Mouse (Mus musculus) myocyte (in vitro differentiated cells): ENCODE measurements at regions not wholly inside any gene's neighbourhood (a gene's known extent, or its start where the extent isn't known, plus 50 kb on each side); places are given as distances from the start of the nearest gene placed in this dataset.

Experiments
- H3K27me3 ChIP-seq: one replicate; pipeline ENCODE4 v1.6.1; 2011; ENCODE audit not compliant: control insufficient read depth, insufficient read depth, insufficient read length
- H3K36me3 ChIP-seq: one replicate; pipeline ENCODE4 v1.6.1; 2011; ENCODE audit not compliant: control insufficient read depth, insufficient read depth
- H3K4me2 ChIP-seq: one replicate; pipeline ENCODE4 v1.6.1; 2011; ENCODE audit warnings: low read depth, control low read depth
- H3K4me3 ChIP-seq: one replicate; pipeline ENCODE4 v1.5.1; 2011; ENCODE audit warnings: mild to moderate bottlenecking, control low read depth, moderate library complexity
- H3K79me2 ChIP-seq: one replicate; pipeline ENCODE4 v1.6.1; 2011; ENCODE audit not compliant: control insufficient read depth, insufficient read depth
- H3ac ChIP-seq: one replicate; pipeline ENCODE4 v1.6.1; 2011; ENCODE audit not compliant: control insufficient read depth, insufficient read length
- CEBPB ChIP-seq: IDR thresholded peaks from 2 replicates; pipeline ENCODE4 v1.6.1; 2011; ENCODE audit warnings: mild to moderate bottlenecking, moderate library complexity; ENCODE audit not compliant: poor library complexity, insufficient read depth, severe bottlenecking
- E2F4 ChIP-seq: IDR thresholded peaks from one replicate; pipeline ENCODE4 v1.6.1; 2011; ENCODE audit warnings: mild to moderate bottlenecking, control low read depth, moderate library complexity; ENCODE audit not compliant: insufficient read depth
- MAX ChIP-seq: IDR thresholded peaks from one replicate; pipeline ENCODE4 v1.6.1; 2011; ENCODE audit warnings: low read depth, mild to moderate bottlenecking, control low read depth
- MYOD1 ChIP-seq, 3 experiments: IDR thresholded peaks; one replicate each; pipeline ENCODE4 v1.6.1; 2011; ENCODE audit warnings: control low read depth in 2 of 3, low read depth in 2 of 3, mild to moderate bottlenecking in 2 of 3, moderate library complexity in 1 of 3; ENCODE audit not compliant: insufficient read length in 2 of 3, control insufficient read depth in 1 of 3
- MYOG ChIP-seq, 3 experiments: IDR thresholded peaks; one replicate each; pipeline ENCODE4 v1.6.1; 2011; ENCODE audit warnings: control low read depth in 2 of 3, low read depth in 2 of 3, mild to moderate bottlenecking in 2 of 3; ENCODE audit not compliant: insufficient read length in 2 of 3, control insufficient read depth in 1 of 3, insufficient read depth in 1 of 3
- POLR2A ChIP-seq: IDR thresholded peaks from one replicate; pipeline ENCODE4 v1.6.1; 2011; ENCODE audit warnings: low read depth, mild to moderate bottlenecking, control low read depth, moderate library complexity; ENCODE audit not compliant: insufficient read length
- POLR2AphosphoS2 ChIP-seq: IDR thresholded peaks from one replicate; pipeline ENCODE4 v1.6.1; 2011; ENCODE audit warnings: low read depth, control low read depth; ENCODE audit not compliant: insufficient read length
- REST ChIP-seq: IDR thresholded peaks from one replicate; pipeline ENCODE4 v1.6.1; 2011; ENCODE audit warnings: mild to moderate bottlenecking, control low read depth, moderate library complexity; ENCODE audit not compliant: insufficient read depth, insufficient read length
- SRF ChIP-seq: IDR thresholded peaks from one replicate; pipeline ENCODE4 v1.6.1; 2011; ENCODE audit warnings: low read depth; ENCODE audit not compliant: control insufficient read depth, insufficient read length
- TCF12 ChIP-seq: IDR thresholded peaks from one replicate; pipeline ENCODE4 v1.6.1; 2011; ENCODE audit warnings: mild to moderate bottlenecking, control low read depth; ENCODE audit not compliant: poor library complexity, insufficient read depth, severe bottlenecking
- TCF3 ChIP-seq: IDR thresholded peaks from one replicate; pipeline ENCODE4 v1.6.1; 2011; ENCODE audit warnings: low read depth, control low read depth; ENCODE audit not compliant: insufficient read length
- USF1 ChIP-seq: IDR thresholded peaks from one replicate; pipeline ENCODE4 v1.6.1; 2011; ENCODE audit warnings: low read depth, mild to moderate bottlenecking, control low read depth, moderate library complexity

- Histone ChIP-seq H3ac (no peak overlapping the region), H3K4me2 (no peak overlapping the region), H3K36me3 (no peaks in the 10 kb centered on the region), H3K27me3 (peaks cover 27% of the 10 kb centered on the region), H3K4me3 (no peak overlapping the region), H3K79me2 (no peaks in the 10 kb centered on the region)
- TF ChIP-seq CEBPB: no peak
- TF ChIP-seq TCF12: no peak
Observed at GRCm38 (mm10) chr2:38424976-38425375, 85.9 kb downstream of the Lhx2 start.

- H3ac ChIP-seq: no peak overlapping the region
- H3K79me2 ChIP-seq: no peaks in the 10 kb centered on the region
- H3K27me3 ChIP-seq: peaks cover 5% of the 10 kb centered on the region
- H3K36me3 ChIP-seq: no peaks in the 10 kb centered on the region
- no peak for TF ChIP-seq MAX
- TF ChIP-seq REST: no peak
- no peak for TF ChIP-seq POLR2AphosphoS2
- no peak for TF ChIP-seq TCF12
- no peak for TF ChIP-seq SRF
- TF ChIP-seq MYOG (IDR thresholded peaks at IDR 0.05; ENCODE audit: control insufficient read depth in 1 of 3, insufficient read depth in 1 of 3, insufficient read length in 2 of 3, low read depth in 2 of 3): no peak
- no peak for TF ChIP-seq TCF3
- TF ChIP-seq CEBPB: no peak
- TF ChIP-seq POLR2A: no peak
- TF ChIP-seq MYOD1 (IDR thresholded peaks at IDR 0.05; ENCODE audit: control insufficient read depth in 1 of 3, insufficient read length in 2 of 3, low read depth in 2 of 3): no peak
- H3K4me3 ChIP-seq: no peak overlapping the region
- H3K4me2 ChIP-seq: no peak overlapping the region
Observed at GRCm38 (mm10) chr2:38429752-38430378, 81.6 kb upstream of the Nek6 start.

- no peak overlapping the region for H3ac ChIP-seq
- H3K4me2 ChIP-seq: no peak overlapping the region
- no peaks in the 10 kb centered on the region for H3K27me3 ChIP-seq
- H3K36me3 ChIP-seq: no peaks in the 10 kb centered on the region
- no peaks in the 10 kb centered on the region for H3K79me2 ChIP-seq
- TF ChIP-seq MAX (no peak), MYOG (IDR thresholded peaks at IDR 0.05; ENCODE audit: control insufficient read depth in 1 of 3, insufficient read depth in 1 of 3, insufficient read length in 2 of 3, low read depth in 2 of 3) (no peak), POLR2AphosphoS2 (no peak)
- H3K4me3 ChIP-seq: no peak overlapping the region
Observed at GRCm38 (mm10) chr2:38431546-38431945, 79.9 kb upstream of the Nek6 start.

GRCm38 (mm10) chr2:38433736-38434135 is 77.7 kb upstream of the Nek6 start:
- H3K4me2 ChIP-seq: no peak overlapping the region
- no peak overlapping the region for H3ac ChIP-seq
- H3K36me3 ChIP-seq: no peaks in the 10 kb centered on the region
- no peaks in the 10 kb centered on the region for H3K79me2 ChIP-seq
- no peak for TF ChIP-seq MYOD1 (IDR thresholded peaks at IDR 0.05; ENCODE audit: control insufficient read depth in 1 of 3, insufficient read length in 2 of 3, low read depth in 2 of 3)
- TF ChIP-seq MYOG (IDR thresholded peaks at IDR 0.05; ENCODE audit: control insufficient read depth in 1 of 3, insufficient read depth in 1 of 3, insufficient read length in 2 of 3, low read depth in 2 of 3): no peak
- no peak for TF ChIP-seq POLR2A
- no peak for TF ChIP-seq TCF12
- no peak for TF ChIP-seq E2F4
- TF ChIP-seq USF1: no peak
- TF ChIP-seq POLR2AphosphoS2: no peak
- TF ChIP-seq SRF: no peak
- no peak for TF ChIP-seq REST
- no peak for TF ChIP-seq CEBPB
- TF ChIP-seq MAX: no peak
- no peak for TF ChIP-seq TCF3
- H3K4me3 ChIP-seq: no peak overlapping the region
- H3K27me3 ChIP-seq: no peaks in the 10 kb centered on the region

- no peak overlapping the region for H3K4me2 ChIP-seq
Observed at GRCm38 (mm10) chr2:38436701-38437100, 74.7 kb upstream of the Nek6 start.

More at GRCm38 (mm10) chr2:38436701-38437100, 74.7 kb upstream of the Nek6 start:
- Histone ChIP-seq H3K4me3 (no peak overlapping the region), H3ac (no peak overlapping the region), H3K79me2 (no peaks in the 10 kb centered on the region), H3K27me3 (no peaks in the 10 kb centered on the region), H3K36me3 (no peaks in the 10 kb centered on the region)
- TF ChIP-seq MYOD1 (IDR thresholded peaks at IDR 0.05; ENCODE audit: control insufficient read depth in 1 of 3, insufficient read length in 2 of 3, low read depth in 2 of 3) (no peak), MYOG (IDR thresholded peaks at IDR 0.05; ENCODE audit: control insufficient read depth in 1 of 3, insufficient read depth in 1 of 3, insufficient read length in 2 of 3, low read depth in 2 of 3) (no peak), MAX (no peak), POLR2A (no peak), SRF (no peak), E2F4 (no peak), TCF3 (no peak), USF1 (no peak)
